Mouse (Mus musculus) heart, embryonic 16.5 days (tissue): ENCODE measurements around the gene Irak2. TPM values are rescaled to one million over a fixed set of nuclear protein-coding genes. Genes with fewer than 3 reads are reported as not detected.

ENCODE experiments used
- ATAC-seq: fragments of 200-750 bp; cut with Nextera tagmentation; replicated peaks from 2 replicates; pipeline ENCODE4 v1.8.0; 2017; ENCODE audit warnings: moderate number of reproducible peaks; ENCODE audit not compliant: insufficient read depth, low FRiP score; ENCODE audit errors: extremely low read depth
- H3K27ac ChIP-seq: fragments of 300-500 bp; sonication (generic); 2 replicates; pipeline ENCODE4 v1.5.1; 2014; ENCODE audit warnings: mild to moderate bottlenecking, low read length, control low read depth, moderate library complexity
- H3K27me3 ChIP-seq: fragments of 300-500 bp; sonication (generic); 2 replicates; pipeline ENCODE4 v1.6.1; 2014; ENCODE audit warnings: low read length, mixed read lengths; ENCODE audit not compliant: control insufficient read depth, insufficient read depth
- H3K36me3 ChIP-seq: fragments of 300-500 bp; sonication (generic); 2 replicates; pipeline ENCODE4 v1.6.1; 2014; ENCODE audit not compliant: control insufficient read depth, insufficient read depth
- H3K4me1 ChIP-seq: fragments of 300-500 bp; sonication (generic); 2 replicates; pipeline ENCODE4 v1.6.1; 2014; ENCODE audit warnings: low read length, mixed read lengths; ENCODE audit not compliant: control insufficient read depth, insufficient read depth
- H3K4me2 ChIP-seq: fragments of 300-500 bp; sonication (generic); 2 replicates; pipeline ENCODE4 v1.6.1; 2014; ENCODE audit warnings: low read depth, mild to moderate bottlenecking, control low read depth, low read length
- H3K4me3 ChIP-seq: fragments of 300-500 bp; sonication (generic); 2 replicates; pipeline ENCODE4 v1.5.1; 2014; ENCODE audit warnings: mild to moderate bottlenecking, control low read depth, low read length
- H3K9ac ChIP-seq: fragments of 300-500 bp; sonication (generic); 2 replicates; pipeline ENCODE4 v1.6.1; 2014; ENCODE audit warnings: low read length, control low read depth
- H3K9me3 ChIP-seq: fragments of 300-500 bp; sonication (generic); replicated peaks from 2 replicates; pipeline ENCODE4 v1.6.1; 2016; ENCODE audit warnings: low read length; ENCODE audit not compliant: control insufficient read depth
- WGBS: fragments of 180-500 bp; shearing (Covaris S2); extraction: QIAGEN DNeasy Blood & Tissue Kit; methylation state at CpG from one replicate; pipeline ENCODE4 v1.1.7; 2014; 5-methylcytosine and 5-hydroxymethylcytosine counted together
- polyA plus RNA-seq: library from polyadenylated mRNA; unstranded; fragments of >200 nt; fragmentation: Nextera tagmentation; extraction: Ambion mirVana; gene quantifications from 2 replicates; pipeline ENCODE4 v1.2.1, GENCODE M21; 2015

Gene Irak2
- polyA plus RNA-seq, 1 experiment from 2014 or later = 5.0 TPM

- peaks cover 15% of the 10 kb centered on the region for H3K4me1 ChIP-seq
- peak overlapping the region; percentile 82 for H3K9ac ChIP-seq
- H3K4me3 ChIP-seq = peak overlapping the region; percentile 62
- 42% methylated on average over 5 of the region's 5 CpGs for WGBS
- no peaks in the 10 kb centered on the region for H3K9me3 ChIP-seq
- H3K27me3 ChIP-seq = no peaks in the 10 kb centered on the region
- no peak for ATAC-seq
- H3K4me2 ChIP-seq = peak overlapping the region; percentile 78
- H3K36me3 ChIP-seq = peaks cover 22% of the 10 kb centered on the region
- no peak overlapping the region for H3K27ac ChIP-seq
Measured at GRCm38 (mm10) chr6:113624989-113625770, 13.1 kb upstream of the Irak2 start.

DNA sequence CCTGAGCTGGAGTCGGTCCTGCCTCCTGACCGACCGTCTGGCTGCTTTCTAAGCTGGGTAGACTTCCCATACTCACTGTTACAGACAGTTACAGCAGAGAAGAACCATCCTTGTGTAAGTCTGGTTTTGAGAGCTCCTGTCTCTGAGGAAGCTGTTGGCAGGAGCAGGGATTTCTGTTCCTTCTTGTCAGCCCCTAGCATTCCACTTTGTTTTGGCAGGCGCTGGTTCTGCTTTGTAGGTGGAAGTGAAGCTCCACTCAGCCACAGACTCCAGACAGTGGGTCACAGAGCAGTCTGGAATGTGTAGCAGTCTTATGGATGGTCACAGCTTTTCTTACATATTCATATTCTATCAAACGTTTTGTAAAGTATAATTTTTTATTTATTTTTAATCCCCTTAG lies 7.9 kb upstream of the Irak2 start:
- Histone ChIP-seq H3K4me2 (no peak overlapping the region), H3K36me3 (peaks cover 36% of the 10 kb centered on the region), H3K4me3 (no peak overlapping the region), H3K27me3 (no peaks in the 10 kb centered on the region), H3K9me3 (no peaks in the 10 kb centered on the region), H3K9ac (no peak overlapping the region), H3K4me1 (peaks cover 6% of the 10 kb centered on the region), H3K27ac (no peak overlapping the region)
- 74% methylated on average over 5 of the region's 5 CpGs for WGBS
- no peak for ATAC-seq

- no peak overlapping the region for H3K4me3 ChIP-seq
- H3K36me3 ChIP-seq = peaks cover 29% of the 10 kb centered on the region
- ATAC-seq = no peak
- no peak overlapping the region for H3K27ac ChIP-seq
- H3K4me2 ChIP-seq = no peak overlapping the region
- no peaks in the 10 kb centered on the region for H3K9me3 ChIP-seq
- H3K27me3 ChIP-seq = no peaks in the 10 kb centered on the region
- WGBS = 91% methylated on average over 4 of the region's 4 CpGs
- H3K9ac ChIP-seq = no peak overlapping the region
- no peaks in the 10 kb centered on the region for H3K4me1 ChIP-seq
Measured at GRCm38 (mm10) chr6:113632863-113633262, 5.4 kb upstream of the Irak2 start.

DNA sequence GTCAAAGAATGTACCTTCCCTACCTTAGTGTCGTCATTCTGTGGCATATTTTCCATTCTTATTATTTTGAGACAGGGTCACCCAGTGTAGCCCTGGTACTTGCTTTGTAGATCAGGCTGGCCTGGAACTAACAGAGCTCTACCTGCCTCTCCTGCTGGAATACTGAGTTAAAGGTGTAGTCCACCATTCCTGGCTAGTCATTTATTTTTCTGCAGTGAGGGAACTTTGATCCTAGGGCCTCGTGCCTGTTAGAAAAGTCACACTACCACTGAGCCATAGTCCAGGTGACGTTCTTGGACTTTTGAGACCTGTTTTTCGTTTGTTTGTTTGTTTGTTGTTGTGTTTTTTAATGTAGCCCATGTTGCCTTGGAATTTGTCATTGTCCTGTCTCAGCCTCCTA lies 934 bp downstream of the Irak2 start:
- WGBS = 76% methylated on average over 4 of the region's 4 CpGs
- Histone ChIP-seq H3K9ac (no peak overlapping the region), H3K4me2 (peak overlapping the region; percentile 71; the same call in 1 of the 2 replicates), H3K27ac (no peak overlapping the region), H3K36me3 (no peaks in the 10 kb centered on the region), H3K4me1 (no peaks in the 10 kb centered on the region), H3K4me3 (no peak overlapping the region), H3K27me3 (no peaks in the 10 kb centered on the region), H3K9me3 (no peaks in the 10 kb centered on the region)
- no peak for ATAC-seq

DNA sequence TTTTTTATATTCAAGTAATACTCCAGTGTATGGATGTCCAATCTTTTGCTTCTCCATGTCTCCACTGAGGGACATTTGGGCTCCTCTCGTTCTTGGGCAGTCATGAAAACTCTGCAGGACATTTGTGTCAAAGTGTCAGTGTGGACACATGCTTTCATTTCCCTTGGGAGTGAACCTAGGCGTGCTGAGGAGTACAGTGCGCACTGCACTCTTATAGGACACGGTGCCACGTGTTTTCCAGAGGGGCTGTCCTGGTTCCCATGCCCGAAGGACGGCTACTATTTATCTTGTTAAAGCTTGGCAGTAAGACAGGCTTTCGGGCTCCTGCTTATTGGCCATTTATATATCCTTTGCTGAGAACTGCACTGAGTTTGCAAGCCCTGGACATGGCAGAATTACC lies 4.3 kb downstream of the Irak2 start:
- 72% methylated on average over 8 of the region's 8 CpGs for WGBS
- no peaks in the 10 kb centered on the region for H3K27me3 ChIP-seq
- ATAC-seq = no peak

GRCm38 (mm10) chr6:113643021-113643420 lies 4.8 kb downstream of the Irak2 start:
- H3K4me2 ChIP-seq = no peak overlapping the region
- WGBS = 75% methylated on average over 4 of the region's 4 CpGs

More for the DNA sequence above, 4.3 kb downstream of the Irak2 start:
- Histone ChIP-seq H3K9ac (no peak overlapping the region), H3K4me1 (no peaks in the 10 kb centered on the region), H3K27ac (no peak overlapping the region), H3K4me3 (no peak overlapping the region), H3K4me2 (no peak overlapping the region), H3K36me3 (no peaks in the 10 kb centered on the region), H3K9me3 (no peaks in the 10 kb centered on the region)

DNA sequence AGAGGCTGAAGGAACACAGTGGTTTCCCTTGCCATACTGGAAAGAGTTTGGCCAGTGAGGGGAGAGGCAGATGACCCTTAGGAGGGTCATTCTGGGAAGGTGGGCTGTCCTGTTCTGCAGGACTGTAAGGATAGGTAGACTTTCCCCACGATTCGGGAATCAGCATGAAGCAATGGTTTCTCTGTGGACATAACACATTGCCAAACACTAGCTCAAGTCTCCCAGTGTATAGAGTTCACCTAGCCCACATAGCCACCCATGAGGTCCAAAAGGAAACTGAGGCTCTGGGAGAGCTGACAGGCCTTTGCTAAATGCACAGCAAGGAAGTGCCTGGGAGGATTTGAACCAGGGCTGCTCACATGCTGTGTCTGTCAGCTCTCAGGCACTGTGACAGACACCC lies 5.7 kb downstream of the Irak2 start:
- no peak for ATAC-seq
- Histone ChIP-seq H3K4me1 (no peaks in the 10 kb centered on the region), H3K9me3 (no peaks in the 10 kb centered on the region), H3K9ac (no peak overlapping the region), H3K27ac (peak overlapping the region; percentile 73), H3K4me2 (no peak overlapping the region), H3K4me3 (no peak overlapping the region), H3K27me3 (no peaks in the 10 kb centered on the region), H3K36me3 (no peaks in the 10 kb centered on the region)
- 94% methylated on average over 2 of the region's 2 CpGs for WGBS

More at GRCm38 (mm10) chr6:113643021-113643420, 4.8 kb downstream of the Irak2 start:
- Histone ChIP-seq H3K27ac (no peak overlapping the region), H3K4me1 (no peaks in the 10 kb centered on the region), H3K36me3 (no peaks in the 10 kb centered on the region), H3K27me3 (no peaks in the 10 kb centered on the region), H3K9ac (no peak overlapping the region), H3K4me3 (no peak overlapping the region), H3K9me3 (no peaks in the 10 kb centered on the region)
- ATAC-seq = no peak

DNA sequence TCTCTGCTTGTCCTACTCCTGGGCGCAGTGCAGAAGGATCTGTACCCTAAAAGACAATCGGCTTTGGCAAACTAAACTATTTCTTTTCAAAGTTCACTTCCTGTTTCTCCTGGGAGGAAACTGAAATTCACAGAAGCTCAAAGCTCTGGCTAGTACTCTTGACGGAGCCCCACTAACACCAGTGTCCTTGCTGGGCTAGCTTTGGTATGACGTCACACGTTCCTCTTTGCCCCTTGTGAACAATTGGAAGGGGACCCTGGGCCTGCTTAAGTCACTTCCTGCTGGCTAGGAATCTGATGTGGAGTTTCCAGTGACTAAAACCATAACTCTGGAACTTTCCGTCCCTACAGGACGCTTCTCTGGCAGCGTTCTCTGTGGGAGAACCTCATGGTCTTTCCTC lies 6.5 kb downstream of the Irak2 start:
- no peaks in the 10 kb centered on the region for H3K36me3 ChIP-seq
- H3K27me3 ChIP-seq = no peaks in the 10 kb centered on the region
- H3K4me3 ChIP-seq = no peak overlapping the region
- no peaks in the 10 kb centered on the region for H3K4me1 ChIP-seq
- WGBS = 63% methylated on average over 8 of the region's 8 CpGs
- ATAC-seq = peak; percentile 68; the same call in 1 of the 2 replicates
- no peak overlapping the region for H3K9ac ChIP-seq
- H3K27ac ChIP-seq = peak overlapping the region; percentile 73
- no peak overlapping the region for H3K4me2 ChIP-seq
- H3K9me3 ChIP-seq = no peaks in the 10 kb centered on the region

DNA sequence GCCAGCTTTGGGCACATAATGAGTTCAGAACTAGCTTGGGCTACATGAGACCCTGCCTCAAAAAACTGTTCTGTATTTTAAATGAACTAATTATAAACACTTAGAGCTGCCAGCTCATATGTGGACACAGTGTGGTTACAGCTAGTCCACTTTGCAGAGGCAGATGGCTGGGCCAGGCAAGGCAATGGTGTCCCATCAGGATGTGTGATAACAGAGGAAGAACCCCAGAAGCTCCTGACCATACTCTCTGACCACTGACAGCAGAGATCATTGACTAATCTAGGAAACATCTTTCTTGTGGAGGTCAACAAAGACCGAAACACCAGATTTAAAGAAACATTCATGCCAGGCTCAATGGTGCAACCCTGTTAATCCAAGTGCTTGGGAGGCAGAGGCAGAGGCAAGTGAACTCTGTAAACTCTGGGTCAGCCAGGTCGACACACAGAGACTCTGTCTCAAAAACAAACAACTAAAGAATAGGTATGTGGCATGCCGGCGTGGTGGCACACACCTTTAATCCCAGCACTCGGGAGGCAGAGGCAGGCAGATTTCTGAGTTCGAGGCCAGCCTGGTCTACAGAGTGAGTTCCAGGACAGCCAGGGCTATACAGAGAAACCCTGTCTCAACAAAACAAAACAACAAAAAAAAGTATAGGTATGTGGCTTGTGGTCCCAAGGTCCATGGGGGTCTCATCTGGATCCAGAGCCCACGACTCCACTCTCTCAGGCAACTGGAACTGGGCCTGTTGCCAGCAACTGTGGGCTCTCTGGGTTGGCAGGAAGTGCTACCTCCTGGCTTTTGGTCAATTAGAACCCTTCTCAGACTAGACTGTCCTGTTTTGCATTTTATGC lies 11.3 kb downstream of the Irak2 start:
- ATAC-seq = no peak
- Histone ChIP-seq H3K9me3 (no peaks in the 10 kb centered on the region), H3K4me1 (no peaks in the 10 kb centered on the region), H3K27me3 (no peaks in the 10 kb centered on the region), H3K9ac (no peak overlapping the region), H3K4me2 (no peak overlapping the region), H3K27ac (no peak overlapping the region), H3K4me3 (no peak overlapping the region), H3K36me3 (no peaks in the 10 kb centered on the region)
- 76% methylated on average over 7 of the region's 7 CpGs for WGBS
